Mouse (Mus musculus) ovary, postnatal 10 days (tissue): ENCODE results near the gene Larp1.

ENCODE experiments used
- DNase-seq: peaks from one replicate; pipeline ENCODE4 v3.0.0; 2022; ENCODE audit warnings: low spot score

Larp1 gene

DNA sequence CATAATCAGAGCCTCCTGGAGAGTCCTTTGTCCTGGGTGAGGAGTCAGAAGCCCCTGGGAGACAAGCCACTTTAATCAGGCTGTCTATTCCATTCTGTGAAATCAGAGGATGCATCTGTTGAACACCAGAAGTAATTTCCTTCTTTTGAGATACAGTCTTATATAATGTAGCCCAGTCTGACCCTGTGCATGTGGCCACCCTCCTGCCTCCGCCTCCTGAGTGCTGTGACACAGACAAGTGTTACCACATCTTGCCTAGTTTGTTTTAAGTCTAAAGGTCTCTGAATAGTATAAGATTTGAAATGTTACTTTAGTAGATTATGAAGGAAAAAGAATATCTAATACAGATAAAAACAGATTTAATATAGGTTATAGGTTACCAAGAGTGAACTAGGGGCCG, 91.1 kb downstream of the Larp1 start:
- DNase-seq = no peak

GRCm38 (mm10) chr11:58101194-58101720, 92.4 kb downstream of the Larp1 start:
- DNase-seq = no peak

DNA sequence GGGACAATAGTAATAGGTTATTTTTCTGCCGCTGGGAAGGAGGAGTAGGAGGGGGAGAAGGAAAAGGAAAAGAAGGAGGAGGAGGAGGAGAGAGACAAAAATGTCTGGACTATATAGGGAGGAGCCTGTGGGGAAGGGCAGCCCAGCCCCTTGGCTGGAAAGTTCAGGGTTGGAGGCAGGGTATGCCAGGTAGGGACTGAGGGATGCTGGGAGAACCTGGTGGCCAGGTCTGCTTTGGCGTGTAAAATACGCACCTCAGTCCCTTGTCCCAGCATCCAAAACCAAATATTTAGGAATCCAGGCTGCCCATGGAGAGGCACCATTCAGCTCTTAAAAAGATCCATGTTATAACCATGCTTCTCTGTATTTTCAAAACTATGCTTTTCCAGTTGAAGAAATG, 93.3 kb downstream of the Larp1 start:
- no peak for DNase-seq

DNA sequence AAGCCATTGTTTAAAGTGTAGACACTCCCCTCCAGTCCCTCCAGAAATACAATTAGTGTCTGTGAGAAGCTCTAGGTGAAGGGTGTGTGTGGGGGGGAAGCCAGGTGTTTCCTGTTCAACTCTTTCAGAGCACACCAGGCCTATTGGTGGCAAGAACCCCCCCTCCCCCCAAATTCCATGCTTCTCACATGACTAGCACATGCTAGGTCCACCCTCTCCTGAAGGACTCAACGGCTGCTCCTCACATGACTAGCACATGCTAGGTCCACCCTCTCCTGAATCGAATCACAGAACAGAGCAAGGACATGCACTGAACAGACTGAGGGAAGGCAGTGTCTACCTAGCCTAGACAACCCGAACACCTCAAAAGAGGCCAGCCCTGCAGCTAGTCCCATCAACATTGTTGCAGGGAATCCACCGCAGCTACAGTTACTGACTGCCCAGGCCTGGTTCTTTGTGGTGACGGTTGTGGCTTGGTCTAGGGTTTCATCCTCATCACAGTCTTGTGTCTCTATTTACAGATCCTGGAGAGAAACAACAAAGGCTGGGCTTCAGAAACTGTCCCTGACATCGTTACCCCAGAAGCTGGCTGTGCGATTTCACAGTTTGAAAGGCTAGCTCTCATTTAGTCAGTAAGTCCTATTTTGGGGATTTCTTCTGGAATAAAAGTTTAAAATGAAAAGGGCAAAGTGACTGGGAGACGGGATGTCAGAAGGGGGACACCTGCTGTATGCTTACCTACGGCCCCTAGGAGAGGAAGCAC, 93.9 kb downstream of the Larp1 start:
- no peak for DNase-seq

DNA sequence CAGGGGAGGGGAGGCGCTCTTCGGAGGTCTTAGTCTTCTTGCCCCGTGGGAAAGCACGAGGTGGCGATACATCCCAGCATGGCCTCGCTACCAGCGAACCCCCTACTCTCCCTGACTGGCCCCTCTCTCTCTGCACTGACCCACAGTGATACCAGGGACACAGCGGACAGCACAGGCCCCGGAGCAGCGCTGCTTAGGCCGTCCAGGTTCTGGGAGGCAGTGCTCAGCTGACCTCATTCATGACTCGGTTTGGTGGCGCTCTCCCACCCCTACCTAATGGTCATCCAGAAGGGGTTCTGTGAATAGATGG, 94.4 kb downstream of the Larp1 start:
- DNase-seq = no peak

DNA sequence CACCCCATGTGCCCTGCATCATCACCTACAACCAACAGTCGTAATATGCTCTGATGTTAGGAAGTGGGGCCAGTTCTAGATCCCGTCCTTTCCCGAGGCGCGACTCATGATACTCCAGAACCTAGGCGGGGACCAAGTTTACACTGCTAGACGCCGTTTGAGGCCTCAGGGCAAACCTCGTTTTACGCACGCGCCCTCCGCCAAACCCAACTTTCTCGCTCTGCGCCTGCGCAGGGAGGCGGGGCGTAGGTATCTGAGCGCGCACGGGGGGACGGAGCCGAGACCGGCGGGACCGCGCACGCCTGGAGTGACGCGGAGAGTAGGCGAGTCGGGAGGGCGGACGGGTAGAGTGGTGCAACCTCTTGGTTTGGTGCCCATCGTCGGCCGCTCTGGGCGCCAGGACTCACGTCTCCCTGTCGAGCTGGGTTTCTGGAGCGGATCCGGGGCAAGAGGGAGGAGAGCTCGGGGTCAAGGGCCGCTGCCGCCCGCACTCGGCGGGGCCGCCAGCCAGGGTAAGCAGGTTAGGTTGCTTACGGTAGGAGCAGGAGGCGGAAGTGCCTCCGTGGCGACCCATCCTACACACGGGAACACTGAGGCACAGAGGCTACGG, 94.9 kb downstream of the Larp1 start, which contains the start of gene Cnot8:
Cnot8 (plus strand) TSS at position 457 of the 610 bp plus-strand sequence.
- DNase-seq = peak; percentile 99

GRCm38 (mm10) chr11:58104351-58104791, 95.5 kb downstream of the Larp1 start:
- DNase-seq = no peak

DNA sequence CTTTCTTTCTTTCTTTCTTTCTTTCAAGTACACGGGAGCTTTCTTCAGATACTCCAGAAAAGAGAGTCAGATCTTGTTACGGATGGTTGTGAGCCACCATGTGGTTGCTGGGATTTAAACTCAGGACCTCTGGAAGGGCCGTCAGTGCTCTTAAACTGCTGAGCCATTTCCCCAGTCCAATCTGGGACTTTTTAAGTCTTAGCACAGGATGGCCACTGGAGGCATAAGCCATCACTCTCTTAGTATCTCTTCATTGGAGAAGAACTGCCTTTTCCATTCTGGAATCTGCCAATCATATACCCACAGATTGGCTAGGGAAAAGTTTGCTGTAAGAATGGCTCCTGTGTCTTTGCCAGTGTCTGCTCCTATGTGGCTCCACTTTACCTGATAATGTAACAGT, 98.1 kb downstream of the Larp1 start:
- DNase-seq = no peak

DNA sequence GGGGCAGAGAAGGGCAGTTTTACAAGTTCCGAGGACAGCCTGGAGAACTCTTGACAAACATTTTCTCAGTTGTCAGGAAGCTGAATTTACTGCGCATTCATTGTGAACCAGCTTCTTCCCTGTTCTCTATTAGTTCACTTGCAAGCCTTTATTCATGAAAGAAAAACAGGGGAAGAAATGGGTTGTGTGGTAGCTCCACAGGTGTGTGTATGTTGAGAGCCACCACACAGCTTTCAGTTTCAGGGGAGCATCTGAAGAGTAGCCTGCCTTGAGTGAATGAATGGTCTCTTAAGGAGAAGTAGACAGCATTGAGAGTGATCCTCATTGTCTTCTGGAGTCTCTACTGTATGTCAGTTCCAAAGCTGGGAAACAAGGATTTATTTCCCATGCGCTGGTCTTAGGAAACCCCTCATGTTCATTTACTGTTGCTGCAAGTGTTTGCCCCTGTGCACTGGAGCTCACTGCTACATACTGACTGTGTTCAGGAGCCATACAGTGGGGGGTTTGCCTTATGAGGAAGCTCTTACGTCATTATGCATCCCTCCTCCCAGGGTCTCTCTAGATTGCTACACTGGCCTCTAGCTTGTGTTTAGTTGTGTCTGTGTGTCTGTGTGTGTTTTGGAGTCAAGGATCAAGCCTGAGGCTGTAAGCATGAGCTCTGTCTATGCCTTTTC, 98.9 kb downstream of the Larp1 start:
- no peak for DNase-seq
